Mouse (Mus musculus) 416B (cell line): Measurements from ENCODE around the gene Ppp1r13b.
A peak's percentile ranks its signal among the peaks of the same experiment; 100 is the strongest.

Source experiments
- DNase-seq: peaks from one replicate; pipeline ENCODE4 v3.0.0; 2011; ENCODE audit warnings: low read depth

Gene Ppp1r13b

DNA sequence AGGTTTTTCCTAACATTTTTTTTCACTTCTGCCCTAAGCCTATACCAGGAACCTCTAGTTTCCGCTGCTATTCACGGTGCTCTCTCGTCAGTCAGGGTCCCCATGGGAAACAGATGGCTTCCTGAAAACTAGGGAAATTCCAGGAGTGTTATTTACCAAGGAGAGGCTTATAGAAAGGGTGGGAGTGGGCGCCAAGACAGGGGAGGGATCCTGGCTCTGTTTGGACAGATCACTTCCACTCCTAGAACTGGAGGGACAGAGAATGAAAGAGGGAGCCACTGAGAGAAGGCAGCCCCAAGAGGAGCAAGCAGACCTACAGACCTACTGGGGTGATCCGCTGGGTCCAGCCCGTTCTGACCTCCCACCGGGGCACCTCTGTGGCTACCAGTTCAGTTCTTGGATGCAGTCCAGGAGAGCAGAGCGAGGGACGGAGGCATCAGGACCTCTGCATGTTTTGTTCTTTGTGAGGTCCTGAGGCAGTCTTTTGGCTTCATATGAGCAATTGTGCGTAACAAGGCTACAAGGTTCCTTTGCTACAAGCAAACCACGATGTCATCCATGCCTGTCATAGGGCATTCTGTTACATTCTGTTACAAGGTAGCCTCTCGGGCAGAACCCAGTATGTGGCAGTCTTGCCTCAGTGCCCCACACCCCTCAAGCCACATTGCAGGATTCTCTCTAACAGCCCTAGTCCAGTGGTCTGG is 8.8 kb upstream of the Ppp1r13b start:
- no peak for DNase-seq

DNA sequence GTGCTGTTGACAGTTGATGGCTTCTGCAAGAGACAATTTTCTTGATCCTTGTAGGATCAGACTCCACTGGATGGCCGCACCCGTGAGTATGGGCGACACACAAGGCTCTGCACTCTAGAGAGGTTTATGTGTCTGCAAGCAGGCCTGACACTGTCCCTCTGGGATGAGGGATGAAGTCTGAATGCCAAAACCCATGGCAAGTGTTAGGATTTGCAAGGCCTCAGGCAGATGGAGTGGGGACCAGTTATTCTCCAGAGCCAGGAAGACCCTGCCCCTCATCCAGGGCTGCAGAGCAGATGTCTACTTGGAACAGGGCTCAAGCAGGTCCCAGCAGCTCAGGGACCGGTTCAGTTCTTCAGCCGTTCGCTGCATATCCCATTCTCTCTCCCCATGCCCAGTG is 7.9 kb upstream of the Ppp1r13b start:
- DNase-seq = no peak

DNA sequence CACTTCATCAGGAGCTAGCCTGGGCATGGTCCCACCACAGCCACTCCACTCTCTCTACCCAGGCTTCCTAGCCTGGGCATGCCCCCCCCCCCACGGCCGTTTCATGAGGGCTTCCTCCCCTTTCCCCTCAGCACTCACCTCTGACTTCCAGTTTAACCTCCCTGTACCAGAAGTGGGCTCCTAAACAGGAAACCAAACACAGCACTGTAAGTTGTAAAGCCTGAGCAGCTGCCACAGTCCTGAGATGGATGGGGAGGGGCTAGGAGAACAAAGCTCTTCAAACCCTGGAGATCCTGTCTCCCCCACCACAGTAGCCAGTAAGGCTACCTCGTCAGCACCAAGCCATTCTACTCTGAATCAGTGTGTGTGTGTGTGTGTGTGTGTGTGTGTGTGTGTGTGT is 6.1 kb upstream of the Ppp1r13b start:
- DNase-seq = peak; percentile 53

DNA sequence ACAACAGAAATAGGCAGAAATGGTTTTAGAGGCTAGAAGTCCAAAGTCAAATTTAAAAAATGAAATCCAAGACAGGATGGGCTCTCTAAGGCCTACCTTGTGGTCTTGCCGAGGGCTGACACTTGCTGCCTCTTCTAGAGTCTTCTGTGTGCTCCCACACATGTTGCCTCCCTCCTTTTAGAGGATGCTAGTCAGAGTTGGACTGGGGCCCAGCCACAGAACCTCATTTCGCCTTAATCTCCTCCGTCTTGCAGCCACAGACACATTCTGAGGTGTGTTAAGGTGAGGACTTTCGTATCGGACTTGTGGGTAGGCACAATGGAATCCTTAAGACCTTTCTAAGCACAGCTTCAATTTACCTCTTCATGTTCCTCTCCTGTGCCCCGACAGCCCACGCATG is 4.9 kb upstream of the Ppp1r13b start:
- no peak for DNase-seq

DNA sequence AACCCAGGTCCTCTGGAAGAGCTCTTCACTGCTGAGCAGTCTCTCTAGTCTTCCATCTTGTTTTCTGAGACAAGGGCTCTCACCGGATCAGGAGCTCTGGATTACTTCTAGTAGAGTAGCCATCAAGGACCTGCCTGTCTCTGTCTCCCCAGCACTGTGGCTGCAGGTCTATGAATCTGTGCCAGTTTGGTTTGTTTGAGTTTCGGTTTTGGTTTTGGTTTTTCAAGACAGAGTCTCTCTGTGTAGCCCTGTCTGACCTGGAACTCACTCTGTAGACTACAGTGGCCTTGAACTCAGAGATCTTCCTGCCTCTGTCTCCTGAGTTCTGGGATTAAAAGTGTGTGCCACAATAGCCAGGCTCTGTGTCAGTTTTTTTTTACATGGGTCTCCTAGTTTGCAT is 3.9 kb upstream of the Ppp1r13b start:
- DNase-seq = no peak

DNA sequence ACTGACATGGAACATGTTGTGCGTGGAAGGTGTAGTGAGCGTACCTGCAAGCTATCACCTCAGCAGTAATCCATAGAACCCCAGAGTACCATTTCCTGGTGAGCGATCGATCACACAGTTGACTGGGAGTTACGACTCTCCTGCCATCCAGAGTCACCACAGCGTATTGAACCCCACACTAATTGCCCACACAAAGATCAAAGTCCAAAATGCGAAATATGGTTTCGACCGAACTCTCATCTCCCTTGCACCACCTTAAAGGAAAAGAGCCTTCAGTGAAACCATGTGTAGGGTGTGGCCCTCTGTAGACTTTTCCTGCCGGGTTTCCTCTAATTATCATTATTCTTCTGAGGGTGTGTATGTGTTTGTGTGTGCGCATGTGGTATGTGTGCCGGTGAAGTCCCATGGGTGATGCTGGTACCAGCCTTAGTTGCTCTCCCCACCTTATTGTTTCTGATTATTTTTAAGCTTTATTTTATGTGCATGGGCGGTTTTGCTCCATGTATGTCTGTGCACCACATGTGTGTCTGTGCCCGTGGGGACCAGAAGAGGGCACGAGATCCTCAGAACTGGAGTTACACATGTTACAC is 3.4 kb upstream of the Ppp1r13b start:
- DNase-seq = no peak

DNA sequence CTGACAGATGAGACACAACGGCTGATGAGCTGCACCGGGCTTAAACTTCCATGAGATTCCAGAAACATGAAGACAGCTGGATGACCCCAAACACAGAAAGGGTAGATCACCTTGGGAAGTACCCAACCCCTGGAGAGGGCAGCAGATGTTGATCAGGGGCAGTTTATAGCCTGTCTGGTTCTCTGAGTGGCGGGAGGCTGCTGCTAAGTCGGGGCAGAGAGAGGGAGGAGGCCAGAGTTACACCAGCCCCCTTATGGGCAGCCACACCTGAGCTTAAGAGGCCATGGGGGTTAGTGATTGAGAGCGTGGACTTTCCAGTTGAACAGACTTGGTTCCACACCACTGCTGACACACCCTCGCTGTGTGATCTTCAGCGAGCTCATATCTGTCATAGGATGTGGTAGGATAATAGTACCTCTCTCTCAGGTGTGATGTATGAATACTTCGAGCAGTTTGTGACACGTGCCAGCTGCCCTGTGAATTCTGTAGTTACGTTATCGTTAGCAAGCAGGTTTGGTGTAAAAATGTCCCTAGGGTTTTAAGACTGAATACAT is 1.2 kb upstream of the Ppp1r13b start:
- no peak for DNase-seq

DNA sequence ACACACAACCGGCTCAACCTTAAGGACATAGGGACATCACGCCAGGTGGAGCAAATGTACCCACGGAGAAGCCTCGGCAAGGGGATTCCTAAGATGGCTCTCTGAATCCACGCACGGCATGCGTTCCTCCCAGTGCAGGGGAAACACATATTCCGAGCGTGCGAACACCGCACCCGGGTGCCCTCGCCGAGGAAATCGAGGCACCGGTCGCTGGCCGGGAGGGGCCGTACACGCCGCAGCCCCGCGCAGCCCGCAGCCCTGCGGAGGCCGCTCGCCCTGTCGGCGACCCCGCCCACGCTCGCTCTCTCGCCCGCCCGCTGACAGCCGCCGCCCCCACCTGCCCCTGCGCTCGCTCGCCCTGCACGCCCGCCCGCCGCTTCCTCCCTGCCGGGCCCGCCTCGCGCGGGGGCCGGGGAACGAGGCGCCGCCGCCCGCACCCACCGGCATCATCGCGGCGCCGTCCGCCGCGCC is 454 bp downstream of the Ppp1r13b start:
- peak; percentile 34 for DNase-seq

DNA sequence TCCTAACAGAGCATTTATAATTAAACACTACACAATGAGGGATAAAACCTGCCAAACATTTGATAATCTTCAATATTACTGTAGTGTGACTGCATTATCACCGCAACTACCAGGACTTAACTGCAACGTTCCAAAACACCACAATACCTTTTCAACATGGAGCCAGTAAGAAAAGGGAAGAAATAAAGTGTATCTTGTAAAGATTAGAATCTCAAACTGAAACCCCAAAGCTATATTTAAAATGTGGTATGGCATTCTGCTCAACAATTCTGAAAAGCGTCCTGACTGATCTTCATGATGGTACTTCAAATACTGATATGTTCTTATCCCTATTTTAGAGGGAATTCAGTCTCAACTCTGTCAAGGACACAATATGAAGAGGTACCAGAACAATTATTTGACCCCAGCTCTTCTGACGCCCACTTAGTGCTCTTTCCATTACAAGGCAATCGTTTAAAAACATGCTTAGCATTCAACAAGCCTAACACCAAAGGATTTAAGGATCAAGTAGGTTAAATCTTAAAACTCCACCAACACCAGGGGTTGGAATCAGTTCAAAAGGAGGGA is 1.5 kb downstream of the Ppp1r13b start:
- DNase-seq = peak; percentile 61

DNA sequence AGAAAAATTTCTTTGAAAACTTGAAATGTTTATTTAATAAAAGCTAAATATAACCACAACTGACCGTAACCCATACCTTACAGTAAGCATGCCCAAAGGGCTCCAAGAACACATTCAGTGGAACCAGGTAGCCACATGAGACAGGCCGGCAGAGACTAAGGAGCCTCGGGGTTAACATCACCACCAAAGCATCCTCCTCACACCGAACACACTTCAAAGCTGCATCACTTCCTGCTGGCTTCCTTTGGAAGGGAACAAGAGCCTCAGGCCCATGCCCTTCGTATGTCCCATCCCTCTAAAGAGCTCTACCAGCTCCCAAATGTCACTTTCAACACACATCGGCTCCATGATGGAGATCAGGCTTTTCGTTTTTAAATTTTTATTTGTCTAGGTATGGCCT is 5.4 kb downstream of the Ppp1r13b start:
- DNase-seq = no peak

DNA sequence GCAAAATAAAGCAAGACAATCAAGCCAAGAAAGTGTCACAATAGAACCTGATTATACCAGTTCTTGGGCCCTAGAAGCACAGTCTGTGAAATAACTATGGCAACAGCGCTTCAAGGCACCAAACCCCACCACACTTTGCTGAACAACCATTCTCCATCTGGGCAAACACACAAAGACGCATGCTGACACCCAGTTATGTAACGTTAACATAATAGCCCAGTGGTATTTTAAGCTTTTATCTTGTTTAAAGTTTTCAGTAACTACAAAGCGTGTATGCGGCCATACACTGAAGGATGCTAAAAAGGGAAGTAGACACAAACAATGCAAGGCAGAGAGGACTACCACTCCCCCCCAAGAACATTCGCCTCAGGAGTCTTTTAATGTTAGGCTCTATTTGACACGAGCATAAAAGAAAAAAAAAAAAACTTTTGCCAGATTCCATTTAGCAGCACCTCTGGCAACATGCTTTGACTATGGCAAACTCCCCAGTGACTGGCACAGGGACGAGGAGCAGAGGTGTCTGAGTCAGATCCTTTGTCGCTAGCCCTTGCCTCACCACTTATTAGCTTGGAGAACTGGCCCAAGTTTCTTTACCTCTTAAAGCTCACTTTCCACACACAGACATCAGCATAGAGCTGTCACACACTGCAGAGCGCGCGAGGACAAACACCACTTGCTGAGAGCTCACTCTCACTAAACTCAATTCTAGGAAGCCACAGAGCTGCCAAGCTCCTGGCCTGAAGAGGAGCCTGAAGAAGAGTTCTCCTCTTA is 6.6 kb downstream of the Ppp1r13b start:
- DNase-seq = peak; percentile 54

DNA sequence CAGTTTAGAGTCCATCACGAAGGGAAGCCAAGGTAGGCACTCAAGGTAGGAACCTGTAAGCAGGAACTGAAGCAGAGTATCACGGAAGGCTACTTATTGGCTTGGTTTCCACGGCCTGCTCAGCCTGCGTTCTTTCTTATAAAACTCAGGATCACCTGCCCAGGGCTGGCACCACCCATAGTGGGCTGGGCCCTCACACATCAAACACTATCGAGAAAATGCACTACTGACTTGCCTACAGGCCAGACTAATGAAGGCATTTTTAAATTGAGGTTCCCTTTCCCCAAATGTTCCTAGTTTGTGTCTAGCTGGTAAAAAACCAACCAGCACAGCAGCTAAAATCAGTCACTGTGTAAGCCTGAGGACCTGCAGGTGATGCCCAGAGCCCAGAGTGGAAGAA is 8.3 kb downstream of the Ppp1r13b start:
- DNase-seq = no peak

DNA sequence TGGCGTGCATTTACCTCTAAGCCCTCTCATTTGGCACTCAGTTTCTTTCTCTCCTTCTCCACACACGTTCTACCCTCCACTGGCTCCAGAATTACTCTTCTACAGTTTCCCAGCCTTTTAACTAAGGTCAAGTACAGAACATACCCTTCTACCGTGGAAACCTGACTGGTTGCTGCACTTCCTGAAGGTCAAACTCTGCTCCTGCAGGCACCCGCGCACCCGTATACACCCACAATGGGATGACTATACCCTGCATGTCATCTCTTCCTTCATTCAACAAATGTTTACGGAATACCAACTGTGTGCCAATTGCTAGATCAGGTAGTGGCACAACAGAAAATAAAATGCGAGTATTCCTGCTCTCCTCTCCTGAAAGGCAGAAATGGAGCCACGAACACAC is 9.2 kb downstream of the Ppp1r13b start:
- no peak for DNase-seq

DNA sequence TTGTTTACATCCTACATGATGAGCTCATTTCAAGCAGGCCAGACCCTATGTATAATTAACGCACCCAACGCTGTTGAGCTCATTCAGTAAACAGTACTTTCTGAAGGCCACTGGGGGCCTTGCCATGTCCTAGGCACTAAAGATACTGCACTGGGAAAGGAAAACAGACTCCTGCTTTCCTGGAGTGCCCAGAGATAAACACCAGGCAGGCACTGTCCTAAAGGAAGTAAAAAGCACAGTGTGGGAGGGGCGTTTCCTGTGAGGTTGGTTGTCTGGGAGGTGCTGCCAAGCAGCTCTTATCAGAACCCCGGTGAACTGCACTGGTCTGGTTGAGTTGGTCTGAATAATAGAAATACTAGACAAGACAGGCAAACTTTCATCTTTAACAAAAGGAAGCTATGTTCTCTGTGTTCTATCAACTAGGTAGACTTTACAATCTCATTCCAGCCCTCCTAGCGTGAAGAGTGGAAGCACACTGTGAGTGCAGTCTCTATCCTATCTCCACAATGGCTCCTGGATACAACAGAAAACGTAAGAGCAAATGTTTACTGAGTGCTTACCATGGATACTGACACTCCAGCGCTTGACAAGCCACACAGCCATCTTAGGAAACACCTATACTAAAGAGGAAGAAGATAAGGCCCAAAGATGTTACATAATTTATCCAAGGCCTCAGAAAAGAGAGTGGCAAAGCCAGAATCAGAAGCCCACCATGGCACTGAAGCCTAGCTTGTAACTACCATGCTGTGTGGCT is 10.8 kb downstream of the Ppp1r13b start:
- DNase-seq = peak; percentile 91

DNA sequence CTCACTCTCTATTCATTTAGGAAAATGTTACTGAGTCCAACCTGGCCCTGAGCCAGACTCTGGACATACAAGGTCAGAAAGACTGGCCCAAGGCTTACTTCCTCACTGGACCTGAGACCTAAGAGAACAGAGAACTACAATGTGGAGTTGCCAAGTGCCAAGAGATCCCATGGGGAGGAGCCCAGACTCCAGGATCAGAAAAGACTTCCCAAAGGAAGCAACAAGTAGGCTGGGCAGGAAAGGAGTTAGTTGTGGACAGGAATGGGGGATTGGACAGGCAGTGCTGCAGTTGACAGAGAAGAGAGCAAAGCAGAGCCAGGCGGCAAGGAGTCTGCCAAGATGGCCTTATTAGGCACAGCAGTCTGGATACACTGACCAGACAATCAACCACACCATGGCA is 13.8 kb downstream of the Ppp1r13b start:
- DNase-seq = peak; percentile 77

DNA sequence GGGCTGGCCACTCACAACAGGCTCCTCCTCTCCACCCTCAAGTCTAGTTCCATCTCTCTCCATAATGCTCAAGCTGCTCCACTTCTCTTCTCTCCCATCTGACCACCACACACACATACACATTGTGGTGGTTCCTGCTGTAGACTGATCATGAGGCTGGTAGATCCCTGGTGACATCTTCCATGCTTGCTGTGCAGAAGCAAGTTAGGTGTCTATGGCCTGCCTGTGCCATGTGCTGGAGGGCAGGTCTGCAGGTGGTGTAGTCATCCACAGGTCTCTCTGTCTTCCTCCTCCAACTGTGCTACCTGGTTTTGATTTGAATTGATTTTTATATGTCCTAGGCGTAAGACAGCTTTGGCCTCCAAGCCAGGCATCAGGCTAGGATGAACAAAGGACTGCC is 14.9 kb downstream of the Ppp1r13b start:
- DNase-seq = no peak

DNA sequence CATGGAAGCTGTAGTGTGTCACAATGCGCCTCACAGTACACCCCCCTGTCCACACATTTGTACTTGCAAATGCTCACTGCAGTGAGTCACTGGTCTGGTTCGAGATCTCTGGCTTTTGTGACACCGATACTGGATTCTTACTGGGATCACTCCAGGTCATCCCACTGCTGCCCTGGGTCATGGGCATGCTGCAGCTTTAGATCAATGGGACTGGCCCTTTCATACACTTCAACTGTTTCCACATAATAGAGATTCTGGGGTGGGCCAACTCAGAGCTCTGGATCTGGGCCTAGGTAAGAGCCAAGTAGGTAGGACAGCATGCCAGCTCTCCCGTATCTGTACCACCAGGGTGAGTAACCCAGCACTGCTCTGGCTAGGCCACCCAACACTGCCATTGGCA is 16.1 kb downstream of the Ppp1r13b start:
- DNase-seq = no peak

DNA sequence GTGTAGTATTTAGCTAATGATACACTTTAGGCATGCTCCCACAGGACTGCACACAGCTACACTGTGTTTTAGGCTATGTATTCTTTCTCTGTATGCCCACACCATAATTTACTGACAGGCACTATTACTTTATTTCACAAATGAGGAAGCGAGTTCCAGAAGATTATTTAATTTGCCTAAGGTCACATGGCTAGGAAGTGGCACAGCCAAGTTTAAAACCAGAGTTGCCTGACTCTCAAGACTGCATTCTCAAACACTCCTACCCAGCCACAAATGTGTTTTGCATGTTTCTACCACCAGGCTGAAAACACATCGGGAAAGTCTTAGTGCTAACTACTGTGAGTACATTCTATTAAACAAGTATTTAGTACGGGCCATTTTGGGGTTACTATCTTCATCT is 18.7 kb downstream of the Ppp1r13b start:
- DNase-seq = peak; percentile 44

DNA sequence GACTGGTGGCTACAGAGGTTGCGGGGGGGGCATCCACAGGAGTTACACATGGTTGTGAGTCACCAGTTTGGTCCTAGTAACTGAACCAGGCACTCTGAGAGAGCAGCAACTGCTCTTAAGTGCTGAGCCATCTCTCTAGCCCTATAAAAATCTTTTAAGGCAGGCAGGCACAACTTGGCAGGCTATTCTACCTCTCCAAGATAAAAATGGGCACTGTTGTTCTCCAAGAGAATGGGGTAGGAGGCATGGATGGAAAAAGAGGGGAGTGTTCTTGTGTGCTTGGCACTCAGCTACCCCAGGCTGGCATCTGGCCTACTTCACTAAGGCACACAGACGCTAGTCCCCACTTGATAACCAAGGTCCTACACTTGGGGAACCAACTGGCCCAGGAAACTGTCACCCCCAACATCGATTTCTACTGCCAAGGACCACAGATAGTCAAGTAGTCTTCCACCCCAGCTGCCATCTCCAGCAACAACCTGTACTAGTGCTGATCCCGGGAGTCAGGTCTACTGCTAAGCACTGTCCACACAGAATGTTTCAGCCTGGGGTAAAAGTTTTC is 19.5 kb downstream of the Ppp1r13b start:
- no peak for DNase-seq

DNA sequence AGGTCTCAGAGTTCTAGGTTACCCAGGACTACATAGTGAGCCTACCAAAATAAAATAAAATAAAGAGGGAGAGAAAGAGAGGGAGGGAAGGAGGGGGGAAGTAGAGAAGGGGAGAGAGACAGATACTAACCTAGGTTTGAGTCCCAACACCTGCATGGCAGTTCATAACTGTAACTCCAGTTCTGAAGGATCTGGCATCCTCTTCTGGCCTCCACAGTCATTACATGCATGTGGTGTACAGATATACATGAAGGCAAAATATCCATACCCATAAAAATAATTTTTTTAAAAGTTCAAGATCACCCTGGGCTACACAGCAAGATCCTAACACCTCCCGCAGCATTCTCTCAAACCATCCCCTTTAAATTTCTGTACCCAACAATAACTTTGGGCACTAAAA is 20.9 kb downstream of the Ppp1r13b start:
- no peak for DNase-seq

DNA sequence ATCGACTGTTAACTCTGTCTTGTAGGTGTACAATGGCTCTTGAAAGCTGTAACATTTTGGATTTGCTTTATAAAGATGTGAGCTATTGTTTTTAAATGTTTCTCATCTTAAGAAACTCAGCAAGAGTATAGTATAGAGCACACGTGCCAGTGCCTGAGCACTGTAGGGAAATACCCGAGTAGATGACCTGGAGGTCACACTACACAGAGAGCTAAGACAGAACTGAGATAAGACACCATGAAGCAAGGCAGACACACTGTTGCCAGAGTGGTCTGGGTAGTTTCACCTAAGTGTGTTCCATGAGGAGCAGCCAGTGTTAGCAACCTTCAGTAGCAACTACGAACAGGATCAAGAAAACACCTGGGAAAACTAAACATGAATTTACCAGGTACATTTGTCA is 25.1 kb downstream of the Ppp1r13b start:
- DNase-seq = no peak

DNA sequence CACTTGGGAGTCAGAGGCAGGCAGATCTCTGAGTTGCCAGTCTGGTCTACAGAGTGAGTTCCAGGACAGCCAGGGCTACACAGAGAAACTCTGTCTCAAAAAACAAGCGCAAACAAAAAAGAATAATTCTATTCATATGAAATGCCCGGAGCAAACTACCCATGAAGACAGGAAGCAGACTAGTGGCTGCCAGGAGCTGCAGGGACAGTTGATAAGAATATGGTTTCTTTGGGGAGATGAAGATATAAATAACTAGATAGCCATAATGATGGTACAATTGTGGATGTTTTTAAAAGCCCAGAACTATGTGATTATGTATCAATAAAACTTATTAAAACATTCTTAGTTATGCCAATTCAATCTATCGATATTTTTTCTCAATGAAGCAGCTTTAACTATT is 25.9 kb downstream of the Ppp1r13b start:
- DNase-seq = peak; percentile 59
